Mouse (Mus musculus): Measurements from ENCODE around the gene Inmt.

GRCm38 (mm10) chr6:55214541-55214940 is 39.7 kb upstream of the Inmt start:
- TF ChIP-seq CTCF (conservative IDR thresholded peaks at IDR 0.05 in 1 of 2, IDR thresholded peaks at IDR 0.05 in 1 of 2; ENCODE audit: low read depth in 2 of 2, low read length in 2 of 2) (no peak), SIN3A (IDR thresholded peaks at IDR 0.05; ENCODE audit: low read length) (no peak), GABPA (IDR thresholded peaks at IDR 0.05; ENCODE audit: insufficient replicate concordance, low read depth, low read length) (no peak)

All from CH12.LX (cell line).